Mouse (Mus musculus) kidney, adult 2 months (tissue): ENCODE results near the gene AC129217.1. TPM values are rescaled to one million over a fixed set of nuclear protein-coding genes. Genes with fewer than 3 reads are reported as not detected.

ENCODE experiments used
- DNase-seq: peaks from one replicate; pipeline ENCODE4 v3.0.0; 2021
- H3K27ac ChIP-seq: fragments of 200-500 bp; 2 replicates; pipeline ENCODE4 v1.5.1; 2012; ENCODE audit warnings: low read depth, low read length, control low read depth, inconsistent platforms; ENCODE audit not compliant: insufficient read depth
- H3K27me3 ChIP-seq: fragments of 200-500 bp; replicated peaks from 2 replicates; pipeline ENCODE4 v1.6.1; 2012; ENCODE audit warnings: mild to moderate bottlenecking, moderate library complexity, low read length, inconsistent platforms; ENCODE audit not compliant: control insufficient read depth, insufficient read depth
- H3K36me3 ChIP-seq: fragments of 200-500 bp; 2 replicates; pipeline ENCODE4 v1.6.1; 2012; ENCODE audit warnings: mild to moderate bottlenecking, moderate library complexity, low read length, inconsistent platforms; ENCODE audit not compliant: control insufficient read depth, insufficient read depth
- H3K4me1 ChIP-seq: fragments of 200-500 bp; 2 replicates; pipeline ENCODE4 v1.6.1; 2011; ENCODE audit warnings: low read length; ENCODE audit not compliant: control insufficient read depth, insufficient read depth
- H3K4me3 ChIP-seq: fragments of 200-500 bp; 2 replicates; pipeline ENCODE4 v1.5.1; 2011; ENCODE audit warnings: mild to moderate bottlenecking, low read depth, low read length, control low read depth; ENCODE audit not compliant: insufficient read depth
- CTCF ChIP-seq: fragments of 200-500 bp; conservative IDR thresholded peaks from 2 replicates; pipeline ENCODE4 v1.5.1; 2011; ENCODE audit warnings: low read depth, mild to moderate bottlenecking, control low read depth, low read length, moderate library complexity, mixed read lengths; ENCODE audit not compliant: insufficient read depth, insufficient read length
- POLR2A ChIP-seq: fragments of 200-500 bp; IDR thresholded peaks from one replicate; pipeline ENCODE4 v1.6.1; 2011; ENCODE audit warnings: low read depth, low read length, control low read depth
- WGBS: fragments of 180-500 bp; shearing (Covaris S2); methylation state at CpG from one replicate; pipeline ENCODE4 v1.1.7; 2018; 5-methylcytosine and 5-hydroxymethylcytosine counted together
- polyA plus RNA-seq: library from polyadenylated mRNA; depleted of rRNA; stranded (reverse); fragments of >200 nt; gene quantifications from 2 replicates; pipeline ENCODE4 v1.2.3, GENCODE M21; 2012

AC129217.1 gene
- polyA plus RNA-seq, 1 experiment = 3.5 TPM

DNA sequence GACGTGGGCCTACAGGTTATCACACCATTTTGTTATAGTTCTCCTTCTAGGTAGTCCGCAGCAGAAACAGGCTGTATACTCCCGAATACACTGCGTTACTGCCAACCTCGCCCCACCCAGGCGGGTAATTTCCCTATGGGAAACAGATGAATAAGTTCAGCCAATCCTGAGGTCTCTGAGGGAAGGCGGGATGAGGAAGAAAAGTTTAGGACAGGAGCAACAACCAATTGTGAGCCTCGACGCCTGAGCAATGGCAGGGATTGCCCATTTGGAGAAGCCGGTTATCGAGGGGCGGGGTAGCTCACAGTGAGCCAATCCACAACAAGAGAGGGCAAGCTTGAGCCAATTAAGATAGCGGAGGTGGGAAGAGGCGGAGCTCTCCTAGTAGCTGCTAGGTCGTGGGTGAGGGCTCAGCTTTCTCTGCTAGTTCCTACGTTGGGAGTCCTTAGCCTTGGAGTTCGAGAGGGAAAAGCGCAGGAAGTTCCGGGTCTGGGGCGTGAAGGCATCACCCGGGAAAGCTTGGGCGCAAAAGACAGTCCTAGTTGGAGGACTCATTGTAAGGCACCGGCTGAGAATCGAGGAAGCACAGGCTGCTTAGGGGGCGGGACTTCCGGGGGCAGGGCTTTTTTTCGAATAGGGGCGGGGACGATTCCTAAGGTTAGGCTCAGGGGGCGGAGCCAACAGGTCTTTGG lies 27.3 kb upstream of the AC129217.1 start, which contains the start of gene Zbtb3:
Zbtb3 (plus strand) TSS at position 426 of the 692 bp plus-strand sequence.
- H3K27ac ChIP-seq = peak within 1 kb of the TSS; percentile 40; the same call in 1 of the 2 replicates
- H3K36me3 ChIP-seq = no peaks in the 10 kb centered on the region
- TF ChIP-seq POLR2A (no peak), CTCF (no peak)
- DNase-seq = peak; percentile 99
- H3K4me1 ChIP-seq = no peaks in the 10 kb centered on the region; the same call in 1 of the 2 replicates
- whole genome bisulfite sequencing = under 1% methylated on average over 30 of the region's 30 CpGs
- H3K4me3 ChIP-seq = peak within 1 kb of the TSS; percentile 55
- no peaks in the 10 kb centered on the region for H3K27me3 ChIP-seq

DNA sequence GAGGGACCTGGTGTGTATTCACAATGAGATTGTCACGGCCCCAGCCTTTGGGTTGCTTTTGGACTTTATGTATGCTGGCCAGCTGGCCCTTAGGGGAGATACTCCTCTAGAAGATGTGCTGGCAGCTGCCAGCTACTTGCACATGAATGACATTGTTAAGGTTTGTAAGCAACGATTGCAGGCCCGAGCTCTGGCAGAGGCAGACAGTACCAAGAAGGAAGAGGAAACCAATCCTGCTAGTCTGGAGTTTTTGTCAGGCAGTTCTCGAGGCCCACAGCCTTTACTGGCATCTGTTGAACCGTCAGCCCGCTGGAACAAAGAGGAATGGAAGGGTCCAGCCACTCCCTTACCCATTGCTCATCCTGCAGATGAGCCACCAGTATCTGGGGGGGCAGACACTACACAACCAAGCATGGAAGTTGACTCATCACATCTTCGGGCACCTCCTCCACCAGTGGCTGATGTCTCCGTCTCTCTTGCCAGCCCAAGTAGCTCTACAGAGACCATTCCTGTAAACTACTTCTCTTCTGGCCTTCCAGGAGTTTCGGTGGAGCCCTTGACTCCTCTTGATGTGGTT lies 26.3 kb upstream of the AC129217.1 start:
- 92% methylated on average over 9 of the region's 9 CpGs for WGBS
- no peak for TF ChIP-seq CTCF
- no peak for TF ChIP-seq POLR2A
- H3K36me3 ChIP-seq = no peaks in the 10 kb centered on the region

DNA sequence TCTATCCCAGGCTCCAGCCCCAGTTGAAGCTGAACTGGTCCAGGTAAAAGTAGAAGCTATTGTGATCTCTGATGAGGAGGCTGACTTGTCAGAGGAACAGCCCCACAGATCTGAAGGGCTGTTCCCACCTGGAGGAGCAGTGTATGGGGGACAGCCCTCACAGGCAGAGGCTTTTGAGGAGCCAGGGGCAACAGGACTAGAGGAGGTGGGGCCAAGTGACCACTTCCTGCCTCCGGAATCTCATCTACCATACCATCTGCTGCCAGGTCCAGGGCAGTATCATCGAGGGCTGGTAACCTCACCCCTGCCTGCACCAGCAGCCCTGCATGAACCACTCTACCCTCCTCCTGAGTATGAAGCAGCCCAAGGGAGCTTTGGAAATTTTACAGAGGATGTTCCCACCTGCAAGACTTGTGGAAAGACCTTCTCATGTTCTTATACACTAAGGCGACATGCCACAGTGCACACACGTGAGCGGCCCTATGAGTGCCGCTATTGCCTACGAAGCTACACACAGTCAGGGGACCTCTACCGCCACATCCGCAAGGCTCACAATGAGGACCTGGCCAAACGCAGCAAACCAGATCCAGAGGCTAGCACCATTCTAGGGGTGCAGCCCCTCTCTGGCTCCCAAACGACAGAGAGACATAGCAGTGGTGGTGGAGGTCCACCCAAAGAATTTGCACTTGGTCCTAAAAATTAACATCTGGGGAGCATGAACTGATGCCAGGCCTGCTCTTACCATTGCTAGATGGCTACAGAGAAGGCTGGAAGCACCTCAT lies 25.5 kb upstream of the AC129217.1 start:
- Histone ChIP-seq H3K4me3 (no peak overlapping the region), H3K27me3 (no peaks in the 10 kb centered on the region), H3K27ac (no peak overlapping the region), H3K4me1 (no peaks in the 10 kb centered on the region), H3K36me3 (no peaks in the 10 kb centered on the region)
- TF ChIP-seq POLR2A = no peak
- no peak for TF ChIP-seq CTCF
- 88% methylated on average over 11 of the region's 11 CpGs for WGBS
- DNase-seq = no peak

More for the DNA sequence above, 26.3 kb upstream of the AC129217.1 start:
- no peak for DNase-seq
- no peak overlapping the region for H3K4me3 ChIP-seq
- H3K4me1 ChIP-seq = no peaks in the 10 kb centered on the region; the same call in 1 of the 2 replicates
- H3K27me3 ChIP-seq = no peaks in the 10 kb centered on the region
- no peak overlapping the region for H3K27ac ChIP-seq

DNA sequence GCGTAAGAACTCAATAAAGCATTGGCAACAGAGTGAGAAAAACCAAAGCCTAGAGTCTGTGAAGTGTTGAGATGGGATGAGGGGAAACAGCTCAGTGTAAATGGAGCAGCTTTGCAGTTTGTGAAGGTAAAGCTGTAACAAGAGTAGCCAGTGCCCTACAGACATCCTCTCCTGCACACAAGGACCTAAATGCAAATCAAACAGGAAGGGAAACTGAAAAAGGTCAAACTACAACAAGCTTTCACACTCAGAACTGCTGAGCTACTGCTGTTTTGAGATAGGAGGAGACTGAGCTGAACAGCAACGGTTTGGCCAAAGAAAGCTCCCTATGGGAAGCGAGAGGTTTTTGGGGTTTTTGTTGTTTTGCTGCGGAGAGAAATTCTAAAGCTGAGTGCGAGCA lies 22.8 kb upstream of the AC129217.1 start:
- TF ChIP-seq POLR2A = no peak
- no peak for TF ChIP-seq CTCF
- Histone ChIP-seq H3K27me3 (no peaks in the 10 kb centered on the region), H3K27ac (no peak overlapping the region), H3K4me1 (no peaks in the 10 kb centered on the region), H3K36me3 (peaks cover 1% of the 10 kb centered on the region; the same call in 1 of the 2 replicates), H3K4me3 (no peak overlapping the region)
- 94% methylated on average over 5 of the region's 5 CpGs for WGBS
- no peak for DNase-seq

DNA sequence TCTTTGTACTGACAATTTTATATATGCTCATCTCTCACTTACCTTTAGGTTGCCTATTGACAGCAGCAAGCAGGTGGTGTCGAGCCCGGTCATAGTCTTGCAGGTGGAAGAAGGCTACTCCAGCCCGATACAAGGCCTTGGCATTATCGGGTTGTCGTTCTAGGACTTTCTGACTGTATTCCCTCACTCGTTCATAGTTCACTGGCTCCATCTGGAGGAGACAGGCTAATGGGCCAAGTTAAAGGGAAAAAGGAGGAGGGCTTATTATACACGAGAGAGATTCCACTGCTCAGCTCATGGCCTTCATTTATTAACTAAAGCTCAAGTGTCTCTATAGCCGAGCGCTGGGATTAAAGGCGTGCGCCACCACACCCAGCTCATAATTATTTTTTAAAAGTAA lies 13.8 kb upstream of the AC129217.1 start:
- peak; percentile 74 for DNase-seq
- Histone ChIP-seq H3K4me3 (no peak overlapping the region), H3K27ac (no peak overlapping the region), H3K36me3 (peaks cover 3% of the 10 kb centered on the region; the same call in 1 of the 2 replicates), H3K27me3 (no peaks in the 10 kb centered on the region), H3K4me1 (peaks cover 6% of the 10 kb centered on the region; the same call in 1 of the 2 replicates)
- no peak for TF ChIP-seq POLR2A
- TF ChIP-seq CTCF = no peak; the same call in 1 of the 2 replicates
- WGBS = 27% methylated on average over 11 of the region's 11 CpGs

DNA sequence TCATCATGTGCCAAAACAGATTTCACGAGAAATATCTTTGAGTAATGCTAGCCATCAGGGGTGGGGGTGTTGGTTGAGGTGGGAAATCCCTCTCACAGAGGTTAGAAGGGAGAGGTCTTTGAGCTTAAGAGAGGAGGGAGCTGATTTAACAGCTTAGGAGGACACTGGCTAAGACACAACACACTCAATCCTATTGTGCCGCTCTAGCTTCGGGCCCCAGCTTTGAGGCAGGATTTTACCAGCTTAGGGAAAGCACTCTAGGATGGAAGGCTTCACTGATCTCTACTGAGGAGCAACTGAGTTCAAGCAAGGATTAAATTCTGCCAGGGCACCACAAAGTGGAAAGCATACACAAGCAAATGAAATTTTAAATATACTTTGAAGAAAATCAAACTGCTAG lies 12.6 kb upstream of the AC129217.1 start:
- Histone ChIP-seq H3K4me3 (no peak overlapping the region), H3K27me3 (no peaks in the 10 kb centered on the region), H3K36me3 (peaks cover 3% of the 10 kb centered on the region; the same call in 1 of the 2 replicates), H3K4me1 (peaks cover 6% of the 10 kb centered on the region; the same call in 1 of the 2 replicates), H3K27ac (no peak overlapping the region)
- TF ChIP-seq POLR2A (no peak), CTCF (no peak)
- 57% methylated on average over 3 of the region's 3 CpGs for WGBS
- DNase-seq = no peak
